Comparison of ENCODE assay signal across 13 mouse cellular contexts in the genomic region with DNA sequence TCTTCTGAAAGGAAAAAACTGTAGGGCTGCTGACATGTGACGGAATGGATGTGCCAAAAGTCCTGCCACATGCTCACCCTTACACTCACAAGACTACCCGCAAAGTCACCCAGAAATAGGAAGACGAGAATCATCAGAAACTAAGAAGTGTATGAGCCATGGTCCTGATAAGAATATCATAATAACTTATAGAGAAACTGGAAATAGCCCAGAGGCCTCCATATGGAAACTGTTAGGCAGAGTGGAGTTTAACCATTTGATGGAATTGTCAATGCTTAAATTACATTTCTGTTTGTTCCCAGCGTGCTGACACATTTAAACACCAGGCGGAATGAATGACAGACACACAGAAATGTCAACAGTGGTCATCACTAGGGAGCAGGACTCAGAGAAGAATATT. TPM values are rescaled to one million over a fixed set of nuclear protein-coding genes. Genes with fewer than 3 reads are reported as not detected.
DNase-seq lines count a peak whose midpoint lies in the region; ATAC-seq and TF ChIP-seq lines count a peak whose summit lies in the region.
"Had no signal": no experiment of that assay in that cellular context is flagged by ENCODE, and none has a peak within 500 bp of the region (broad histone marks: within the 10 kb centered on the region; RNA-seq: fewer than 3 reads in every experiment).

No protein-coding gene starts in this region.

- ATAC-seq in embryonic facial prominence, embryonic 12.5 days (ENCODE audit: insufficient number of reproducible peaks, insufficient read depth, low FRiP score, low TSS enrichment) = no peak
- ATAC-seq in stomach, embryonic 14.5 days (ENCODE audit: insufficient number of reproducible peaks, insufficient read depth, low FRiP score, low read depth) = no peak

- peak overlapping the region; percentile 84 for H3K27ac ChIP-seq in heart, embryonic 10.5 days
- peak overlapping the region; percentile 70; the same call in 1 of the 2 replicates for H3K27ac ChIP-seq in layer of hippocampus, adult 2 months
- peak overlapping the region; percentile 85 for H3K27ac ChIP-seq in embryonic facial prominence, embryonic 12.5 days
- H3K27ac ChIP-seq in stomach, embryonic 14.5 days (ENCODE audit: low read length) = peak overlapping the region; percentile 59
- H3K27ac ChIP-seq in cerebellum, adult 2 months (ENCODE audit: insufficient read depth, low read length) = no peak overlapping the region
- H3K27ac ChIP-seq: liver, embryonic 15.5 days had no signal

- 68% methylated on average over 5 of the region's 5 CpGs for WGBS in heart, embryonic 10.5 days
- WGBS in embryonic facial prominence, embryonic 12.5 days = 40% methylated on average over 5 of the region's 5 CpGs
- WGBS in stomach, embryonic 14.5 days = 71% methylated on average over 5 of the region's 5 CpGs
- WGBS in cerebellum, adult 2 months = 91% methylated on average over 5 of the region's 5 CpGs

- DNase-seq in heart, embryonic 10.5 days (ENCODE audit: low spot score) = no peak
- DNase-seq in heart, adult 11 months = no peak
- DNase-seq in layer of hippocampus, adult 2 months (ENCODE audit: low spot score in 2 of 2) = no peak
- DNase-seq in layer of hippocampus, postnatal 36 days = no peak
- no peak for DNase-seq in testis, postnatal 10 days (ENCODE audit: low spot score)
- no peak for DNase-seq in cerebellum, adult 2 months
- DNase-seq: cerebellum, adult 9-10 months; gastrocnemius, postnatal 36 days; retina, postnatal 1 day had no signal

- no peak overlapping the region for H3K9ac ChIP-seq in embryonic facial prominence, embryonic 12.5 days
- H3K9ac ChIP-seq in stomach, embryonic 14.5 days (replicated peaks; ENCODE audit: low read depth, low read length) = no peak overlapping the region
- H3K9ac ChIP-seq: liver, embryonic 15.5 days had no signal

- no peak for TF ChIP-seq POLR2A in cerebellum, adult 2 months (IDR thresholded peaks at IDR 0.05; ENCODE audit: borderline replicate concordance, insufficient read depth, low read length)

- TF ChIP-seq CTCF in layer of hippocampus, adult 2 months (conservative IDR thresholded peaks at IDR 0.05) = no peak
- TF ChIP-seq CTCF in cerebellum, adult 2 months (IDR thresholded peaks at IDR 0.05; ENCODE audit: borderline replicate concordance, insufficient read depth, low read depth, low read length) = no peak

- peaks cover 87% of the 10 kb centered on the region for H3K36me3 ChIP-seq in heart, embryonic 10.5 days
- peaks cover 50% of the 10 kb centered on the region for H3K36me3 ChIP-seq in embryonic facial prominence, embryonic 12.5 days
- peaks cover 50% of the 10 kb centered on the region for H3K36me3 ChIP-seq in stomach, embryonic 14.5 days (ENCODE audit: control insufficient read depth, insufficient read depth, low read length)

- peaks cover 66% of the 10 kb centered on the region for H3K4me1 ChIP-seq in heart, embryonic 10.5 days
- H3K4me1 ChIP-seq in embryonic facial prominence, embryonic 12.5 days = peaks cover 51% of the 10 kb centered on the region
- H3K4me1 ChIP-seq in stomach, embryonic 14.5 days (ENCODE audit: control insufficient read depth, insufficient read depth, low read length) = peaks cover 29% of the 10 kb centered on the region
- peaks cover 17% of the 10 kb centered on the region for H3K4me1 ChIP-seq in cerebellum, adult 2 months (ENCODE audit: control insufficient read depth, insufficient read depth, low read length)

- no peaks in the 10 kb centered on the region for H3K9me3 ChIP-seq in heart, embryonic 10.5 days
- H3K9me3 ChIP-seq in embryonic facial prominence, embryonic 12.5 days = no peaks in the 10 kb centered on the region
- H3K9me3 ChIP-seq in stomach, embryonic 14.5 days (ENCODE audit: control insufficient read depth, low read depth, low read length) = no peaks in the 10 kb centered on the region
- H3K9me3 ChIP-seq: liver, embryonic 15.5 days; megakaryocyte, embryonic 14.5 days had no signal

- no peak overlapping the region; the same call in 1 of the 2 replicates for H3K4me2 ChIP-seq in embryonic facial prominence, embryonic 12.5 days (replicated peaks)
- no peak overlapping the region for H3K4me2 ChIP-seq in stomach, embryonic 14.5 days (replicated peaks; ENCODE audit: low read depth, low read length)
- H3K4me2 ChIP-seq: liver, embryonic 15.5 days had no signal

- H3K4me3 ChIP-seq in heart, embryonic 10.5 days = no peak overlapping the region
- H3K4me3 ChIP-seq in layer of hippocampus, adult 2 months = no peak overlapping the region
- H3K4me3 ChIP-seq in embryonic facial prominence, embryonic 12.5 days = no peak overlapping the region
- H3K4me3 ChIP-seq in stomach, embryonic 14.5 days (ENCODE audit: low read depth, low read length) = no peak overlapping the region
- no peak overlapping the region for H3K4me3 ChIP-seq in cerebellum, adult 2 months (replicated peaks; ENCODE audit: insufficient read depth, low read depth, low read length)
- H3K4me3 ChIP-seq: liver, embryonic 15.5 days; megakaryocyte, embryonic 14.5 days had no signal

- no peaks in the 10 kb centered on the region for H3K27me3 ChIP-seq in heart, embryonic 10.5 days (ENCODE audit: insufficient read depth, poor library complexity, severe bottlenecking)
- H3K27me3 ChIP-seq in embryonic facial prominence, embryonic 12.5 days = no peaks in the 10 kb centered on the region
- H3K27me3 ChIP-seq in stomach, embryonic 14.5 days (ENCODE audit: control insufficient read depth, insufficient read depth, low read length) = no peaks in the 10 kb centered on the region
- H3K27me3 ChIP-seq in cerebellum, adult 2 months (ENCODE audit: control insufficient read depth, insufficient read depth, low read length) = no peaks in the 10 kb centered on the region
- H3K27me3 ChIP-seq: liver, embryonic 15.5 days; megakaryocyte, embryonic 14.5 days had no signal

RNA-seq across cellular contexts. Expression of gene Xpnpep1, which starts 31.1 kb away (rescaled TPM):
- 193 and 211 TPM in 2 replicates for polyA plus RNA-seq in heart, embryonic 10.5 days (2016; fragmentation: Nextera tagmentation; extraction: Ambion mirVana)
- 10 to 100 TPM; 78.7 to 82.9 TPM for total RNA-seq in layer of hippocampus, adult 2 months (2021)
- 10 to 100 TPM; 87.6 to 88.9 TPM for total RNA-seq in layer of hippocampus, postnatal 36 days (2021)
- 163 and 167 TPM in 2 replicates for polyA plus RNA-seq in embryonic facial prominence, embryonic 12.5 days (2016; fragmentation: Nextera tagmentation; extraction: Ambion mirVana)
- 157 TPM in 2 replicates for polyA plus RNA-seq in stomach, embryonic 14.5 days (2014; fragmentation: Nextera tagmentation; extraction: Ambion mirVana)
- polyA plus RNA-seq in cerebellum, adult 2 months (2012; rRNA removed) = 58.8 and 60.5 TPM in 2 replicates
